Mouse (Mus musculus): ENCODE measurements around the gene Ror2.

DNA sequence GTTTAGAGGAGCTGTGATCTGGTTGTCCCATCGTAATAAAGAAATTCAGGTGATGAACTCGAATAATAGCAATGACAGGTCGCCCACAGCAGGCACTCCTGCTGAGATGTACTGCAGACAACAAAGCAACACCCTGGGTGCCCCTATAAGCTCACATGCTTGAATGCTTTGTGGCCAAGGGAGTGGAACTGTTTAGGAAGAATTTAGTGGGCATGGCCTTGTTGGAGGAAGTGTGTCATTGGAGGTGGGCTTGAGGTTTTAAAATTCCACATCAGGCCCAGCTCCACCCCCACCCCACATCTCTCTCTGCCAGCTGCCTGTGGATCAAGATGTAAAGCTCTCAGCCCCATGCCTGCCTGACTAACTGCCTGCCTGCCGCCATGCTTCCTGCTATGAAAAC lies 21.0 kb downstream of the Ror2 start:
- TF ChIP-seq CTCF (IDR thresholded peaks at IDR 0.05; ENCODE audit: low read depth, low read length), result no peak
- no peak for TF ChIP-seq POLR2A (IDR thresholded peaks at IDR 0.05; ENCODE audit: extremely low read depth, insufficient read depth, low read length)

Data from liver, adult 2 months (tissue).